Mouse (Mus musculus): ENCODE measurements around the gene Gal.

Gal gene

GRCm38 (mm10) chr19:3405531-3406281 lies 8.6 kb downstream of the Gal start:
- no peak for DNase-seq

- DNase-seq: no peak
These were observed 10.3 kb downstream of the Gal start for GRCm38 (mm10) chr19:3404030-3404429.

- DNase-seq: no peak
These were observed 12.0 kb downstream of the Gal start for GRCm38 (mm10) chr19:3402390-3402789.

- no peak for DNase-seq
These were observed 12.4 kb downstream of the Gal start for GRCm38 (mm10) chr19:3401943-3402342.

GRCm38 (mm10) chr19:3401504-3401903 lies 12.8 kb downstream of the Gal start:
- DNase-seq: no peak

GRCm38 (mm10) chr19:3400057-3400456 lies 14.3 kb downstream of the Gal start:
- no peak for DNase-seq

GRCm38 (mm10) chr19:3394216-3394615 lies 20.1 kb downstream of the Gal start:
- DNase-seq: no peak

- no peak for DNase-seq
These were observed 22.0 kb downstream of the Gal start for GRCm38 (mm10) chr19:3392384-3392783.

- DNase-seq: peak; percentile 57 to 72
These were observed 25.3 kb downstream of the Gal start for GRCm38 (mm10) chr19:3389089-3389488.

GRCm38 (mm10) chr19:3388629-3389057 lies 25.7 kb downstream of the Gal start, which contains the start of gene Tesmin:
Tesmin (plus strand) TSS chr19:3388857.
- DNase-seq: peak; percentile 31 to 56

- DNase-seq: no peak
These were observed 26.3 kb downstream of the Gal start for GRCm38 (mm10) chr19:3388061-3388460.

GRCm38 (mm10) chr19:3378614-3379013 lies 35.7 kb downstream of the Gal start:
- DNase-seq: no peak

- DNase-seq: no peak
These were observed 37.2 kb downstream of the Gal start for GRCm38 (mm10) chr19:3376966-3377715.

- DNase-seq: no peak
These were observed 38.3 kb downstream of the Gal start for GRCm38 (mm10) chr19:3375945-3376495.

GRCm38 (mm10) chr19:3374028-3374427 lies 40.3 kb downstream of the Gal start:
- no peak for DNase-seq

- DNase-seq: no peak
These were observed 41.0 kb downstream of the Gal start for GRCm38 (mm10) chr19:3373380-3373779.

- DNase-seq: no peak
These were observed 46.1 kb downstream of the Gal start for GRCm38 (mm10) chr19:3368276-3368675.

GRCm38 (mm10) chr19:3365089-3365488 lies 49.3 kb downstream of the Gal start:
- no peak for DNase-seq

GRCm38 (mm10) chr19:3363510-3363909 lies 50.8 kb downstream of the Gal start:
- no peak for DNase-seq

Measured in cerebellum, postnatal 36 days (tissue).